Mouse (Mus musculus) myocyte (in vitro differentiated cells): Measurements from ENCODE around the gene Kif5c. TPM values are rescaled to one million over a fixed set of nuclear protein-coding genes. Genes with fewer than 3 reads are reported as not detected.
A peak's percentile ranks its signal among the peaks of the same experiment; 100 is the strongest.

Experiments
- H3K27me3 ChIP-seq: one replicate; pipeline ENCODE4 v1.6.1; 2011; ENCODE audit not compliant: control insufficient read depth, insufficient read depth, insufficient read length
- H3K36me3 ChIP-seq: one replicate; pipeline ENCODE4 v1.6.1; 2011; ENCODE audit not compliant: control insufficient read depth, insufficient read depth
- H3K4me2 ChIP-seq: one replicate; pipeline ENCODE4 v1.6.1; 2011; ENCODE audit warnings: low read depth, control low read depth
- H3K4me3 ChIP-seq: one replicate; pipeline ENCODE4 v1.5.1; 2011; ENCODE audit warnings: mild to moderate bottlenecking, control low read depth, moderate library complexity
- H3K79me2 ChIP-seq: one replicate; pipeline ENCODE4 v1.6.1; 2011; ENCODE audit not compliant: control insufficient read depth, insufficient read depth
- H3ac ChIP-seq: one replicate; pipeline ENCODE4 v1.6.1; 2011; ENCODE audit not compliant: control insufficient read depth, insufficient read length
- CEBPB ChIP-seq: IDR thresholded peaks from 2 replicates; pipeline ENCODE4 v1.6.1; 2011; ENCODE audit warnings: mild to moderate bottlenecking, moderate library complexity; ENCODE audit not compliant: poor library complexity, insufficient read depth, severe bottlenecking
- E2F4 ChIP-seq: IDR thresholded peaks from one replicate; pipeline ENCODE4 v1.6.1; 2011; ENCODE audit warnings: mild to moderate bottlenecking, control low read depth, moderate library complexity; ENCODE audit not compliant: insufficient read depth
- MAX ChIP-seq: IDR thresholded peaks from one replicate; pipeline ENCODE4 v1.6.1; 2011; ENCODE audit warnings: low read depth, mild to moderate bottlenecking, control low read depth
- MYOD1 ChIP-seq, 3 experiments: IDR thresholded peaks; one replicate each; pipeline ENCODE4 v1.6.1; 2011; ENCODE audit warnings: control low read depth in 2 of 3, low read depth in 2 of 3, mild to moderate bottlenecking in 2 of 3, moderate library complexity in 1 of 3; ENCODE audit not compliant: insufficient read length in 2 of 3, control insufficient read depth in 1 of 3
- MYOG ChIP-seq, 3 experiments: IDR thresholded peaks; one replicate each; pipeline ENCODE4 v1.6.1; 2011; ENCODE audit warnings: control low read depth in 2 of 3, low read depth in 2 of 3, mild to moderate bottlenecking in 2 of 3; ENCODE audit not compliant: insufficient read length in 2 of 3, control insufficient read depth in 1 of 3, insufficient read depth in 1 of 3
- POLR2A ChIP-seq: IDR thresholded peaks from one replicate; pipeline ENCODE4 v1.6.1; 2011; ENCODE audit warnings: low read depth, mild to moderate bottlenecking, control low read depth, moderate library complexity; ENCODE audit not compliant: insufficient read length
- POLR2AphosphoS2 ChIP-seq: IDR thresholded peaks from one replicate; pipeline ENCODE4 v1.6.1; 2011; ENCODE audit warnings: low read depth, control low read depth; ENCODE audit not compliant: insufficient read length
- REST ChIP-seq: IDR thresholded peaks from one replicate; pipeline ENCODE4 v1.6.1; 2011; ENCODE audit warnings: mild to moderate bottlenecking, control low read depth, moderate library complexity; ENCODE audit not compliant: insufficient read depth, insufficient read length
- SRF ChIP-seq: IDR thresholded peaks from one replicate; pipeline ENCODE4 v1.6.1; 2011; ENCODE audit warnings: low read depth; ENCODE audit not compliant: control insufficient read depth, insufficient read length
- TCF12 ChIP-seq: IDR thresholded peaks from one replicate; pipeline ENCODE4 v1.6.1; 2011; ENCODE audit warnings: mild to moderate bottlenecking, control low read depth; ENCODE audit not compliant: poor library complexity, insufficient read depth, severe bottlenecking
- TCF3 ChIP-seq: IDR thresholded peaks from one replicate; pipeline ENCODE4 v1.6.1; 2011; ENCODE audit warnings: low read depth, control low read depth; ENCODE audit not compliant: insufficient read length
- USF1 ChIP-seq: IDR thresholded peaks from one replicate; pipeline ENCODE4 v1.6.1; 2011; ENCODE audit warnings: low read depth, mild to moderate bottlenecking, control low read depth, moderate library complexity
- polyA plus RNA-seq: library from polyadenylated mRNA; unstranded; fragments of >200 nt; fragmentation: generic; extraction: Trizol; gene quantifications from one replicate; pipeline ENCODE4 v1.2.1, GENCODE M21; 2012; ENCODE audit warnings: missing spikeins

The Kif5c gene
- polyA plus RNA-seq, 1 experiment = 6.2 TPM

- H3K27me3 ChIP-seq = no peaks in the 10 kb centered on the region
- no peaks in the 10 kb centered on the region for H3K79me2 ChIP-seq
- no peak overlapping the region for H3ac ChIP-seq
- TF ChIP-seq MAX = no peak
- TF ChIP-seq MYOG (IDR thresholded peaks at IDR 0.05; ENCODE audit: control insufficient read depth in 1 of 3, insufficient read depth in 1 of 3, insufficient read length in 2 of 3, low read depth in 2 of 3) = no peak
- TF ChIP-seq TCF12 = no peak
- no peak for TF ChIP-seq SRF
- no peak for TF ChIP-seq E2F4
- no peak for TF ChIP-seq POLR2AphosphoS2
- no peaks in the 10 kb centered on the region for H3K36me3 ChIP-seq
- H3K4me3 ChIP-seq = no peak overlapping the region
- peak overlapping the region; percentile 84 for H3K4me2 ChIP-seq
Measured at GRCm38 (mm10) chr2:49741026-49741425, 121.9 kb downstream of the Kif5c start.

- Histone ChIP-seq H3K79me2 (no peaks in the 10 kb centered on the region), H3K27me3 (no peaks in the 10 kb centered on the region), H3K4me3 (peak overlapping the region; percentile 34), H3K36me3 (no peaks in the 10 kb centered on the region), H3K4me2 (peak overlapping the region; percentile 84), H3ac (no peak overlapping the region)
- TF ChIP-seq CEBPB (no peak), POLR2A (no peak), MYOG (IDR thresholded peaks at IDR 0.05; ENCODE audit: control insufficient read depth in 1 of 3, insufficient read depth in 1 of 3, insufficient read length in 2 of 3, low read depth in 2 of 3) (peak in 2 of 3 experiments; percentile 62 to 83), TCF3 (peak; percentile 71), POLR2AphosphoS2 (no peak), MYOD1 (IDR thresholded peaks at IDR 0.05; ENCODE audit: control insufficient read depth in 1 of 3, insufficient read length in 2 of 3, low read depth in 2 of 3) (peak; percentile 93 to 94 (median 94)), MAX (no peak), USF1 (no peak), REST (no peak), SRF (no peak), E2F4 (no peak), TCF12 (peak; percentile 90)
Measured at GRCm38 (mm10) chr2:49741895-49742734, 123.0 kb downstream of the Kif5c start.

GRCm38 (mm10) chr2:49742919-49743318 is 123.8 kb downstream of the Kif5c start:
- TF ChIP-seq SRF (no peak), POLR2AphosphoS2 (no peak), REST (no peak), CEBPB (no peak), USF1 (no peak), MYOD1 (IDR thresholded peaks at IDR 0.05; ENCODE audit: control insufficient read depth in 1 of 3, insufficient read length in 2 of 3, low read depth in 2 of 3) (no peak), POLR2A (no peak), MYOG (IDR thresholded peaks at IDR 0.05; ENCODE audit: control insufficient read depth in 1 of 3, insufficient read depth in 1 of 3, insufficient read length in 2 of 3, low read depth in 2 of 3) (no peak), E2F4 (no peak), TCF12 (no peak), TCF3 (no peak)
- H3K79me2 ChIP-seq = no peaks in the 10 kb centered on the region
- no peaks in the 10 kb centered on the region for H3K36me3 ChIP-seq
- no peaks in the 10 kb centered on the region for H3K27me3 ChIP-seq
- H3ac ChIP-seq = no peak overlapping the region
- peak overlapping the region; percentile 34 for H3K4me3 ChIP-seq
- H3K4me2 ChIP-seq = peak overlapping the region; percentile 84

- Histone ChIP-seq H3K79me2 (no peaks in the 10 kb centered on the region), H3ac (no peak overlapping the region), H3K27me3 (no peaks in the 10 kb centered on the region), H3K36me3 (no peaks in the 10 kb centered on the region), H3K4me2 (peak overlapping the region; percentile 84), H3K4me3 (peak overlapping the region; percentile 34)
- no peak for TF ChIP-seq MYOG (IDR thresholded peaks at IDR 0.05; ENCODE audit: control insufficient read depth in 1 of 3, insufficient read depth in 1 of 3, insufficient read length in 2 of 3, low read depth in 2 of 3)
- peak in 2 of 3 experiments; percentile 7 to 22 for TF ChIP-seq MYOD1 (IDR thresholded peaks at IDR 0.05; ENCODE audit: control insufficient read depth in 1 of 3, insufficient read length in 2 of 3, low read depth in 2 of 3)
Measured at GRCm38 (mm10) chr2:49743775-49744174, 124.7 kb downstream of the Kif5c start.

- Histone ChIP-seq H3ac (no peak overlapping the region), H3K36me3 (no peaks in the 10 kb centered on the region), H3K27me3 (no peaks in the 10 kb centered on the region), H3K4me2 (peak overlapping the region; percentile 84), H3K79me2 (no peaks in the 10 kb centered on the region), H3K4me3 (peak overlapping the region; percentile 34)
- no peak for TF ChIP-seq E2F4
- TF ChIP-seq POLR2A = peak; percentile 60
- TF ChIP-seq MAX = no peak
- no peak for TF ChIP-seq TCF3
- peak; percentile 85 for TF ChIP-seq CEBPB
- no peak for TF ChIP-seq USF1
- no peak for TF ChIP-seq SRF
- TF ChIP-seq POLR2AphosphoS2 = peak; percentile 46
- TF ChIP-seq MYOD1 (IDR thresholded peaks at IDR 0.05; ENCODE audit: control insufficient read depth in 1 of 3, insufficient read length in 2 of 3, low read depth in 2 of 3) = peak in 1 of 3 experiments; percentile 17
Measured at GRCm38 (mm10) chr2:49744251-49745093, 125.4 kb downstream of the Kif5c start.
